Mouse (Mus musculus) kidney, adult 18-20 months (tissue): ENCODE data around the gene Pde4c.

Experiments
- DNase-seq: peaks from one replicate; pipeline ENCODE4 v3.0.0; 2021

Gene Pde4c

GRCm38 (mm10) chr8:70721601-70722000 is 1.9 kb upstream of the Pde4c start:
- DNase-seq: no peak

- DNase-seq: no peak
Measured at GRCm38 (mm10) chr8:70724216-70724615, 696 bp downstream of the Pde4c start.

- peak; percentile 74 for DNase-seq
Measured at GRCm38 (mm10) chr8:70725792-70726447, 2.4 kb downstream of the Pde4c start.

GRCm38 (mm10) chr8:70726721-70727120 is 3.2 kb downstream of the Pde4c start:
- DNase-seq: no peak

GRCm38 (mm10) chr8:70729808-70730475 is 6.4 kb downstream of the Pde4c start:
- no peak for DNase-seq

GRCm38 (mm10) chr8:70730956-70731355 is 7.4 kb downstream of the Pde4c start:
- DNase-seq: no peak

- DNase-seq: no peak
Measured at GRCm38 (mm10) chr8:70737705-70738104, 14.2 kb downstream of the Pde4c start.

GRCm38 (mm10) chr8:70738211-70738610 is 14.7 kb downstream of the Pde4c start:
- DNase-seq: no peak

- DNase-seq: no peak
Measured at GRCm38 (mm10) chr8:70741661-70742060, 18.1 kb downstream of the Pde4c start.

GRCm38 (mm10) chr8:70742176-70742575 is 18.7 kb downstream of the Pde4c start:
- no peak for DNase-seq

GRCm38 (mm10) chr8:70742981-70743655 is 19.6 kb downstream of the Pde4c start:
- DNase-seq: peak; percentile 33

GRCm38 (mm10) chr8:70743656-70744590 is 20.4 kb downstream of the Pde4c start:
- peak; percentile 85 for DNase-seq

- peak; percentile 13 for DNase-seq
Measured at GRCm38 (mm10) chr8:70744806-70745205, 21.3 kb downstream of the Pde4c start.

- no peak for DNase-seq
Measured at GRCm38 (mm10) chr8:70745691-70746220, 22.2 kb downstream of the Pde4c start.

GRCm38 (mm10) chr8:70746676-70747075 is 23.2 kb downstream of the Pde4c start:
- DNase-seq: no peak

GRCm38 (mm10) chr8:70747211-70747890 is 23.8 kb downstream of the Pde4c start:
- DNase-seq: no peak

GRCm38 (mm10) chr8:70748246-70749096 is 25.0 kb downstream of the Pde4c start:
- no peak for DNase-seq

- DNase-seq: no peak
Measured at GRCm38 (mm10) chr8:70749097-70749674, 25.7 kb downstream of the Pde4c start.

GRCm38 (mm10) chr8:70750128-70750680 is 26.7 kb downstream of the Pde4c start:
- no peak for DNase-seq
